Mouse (Mus musculus) spleen, adult 12 weeks (tissue): Measurements from ENCODE around the gene Pdp2.
"Not testable (repeated sequence)": the region's sequence is repeated elsewhere in the genome, so short reads cannot be mapped to it uniquely, and the experiment has no call there.

ENCODE experiments used
- DNase-seq: peaks from one replicate; pipeline ENCODE4 v3.0.0; 2022; ENCODE audit warnings: low spot score

Pdp2 gene

GRCm38 (mm10) chr8:104633156-104633744, 42.0 kb downstream of the Pdp2 start:
- no peak for DNase-seq

- no peak for DNase-seq
These were observed 43.9 kb downstream of the Pdp2 start for GRCm38 (mm10) chr8:104635004-104635710.

DNA sequence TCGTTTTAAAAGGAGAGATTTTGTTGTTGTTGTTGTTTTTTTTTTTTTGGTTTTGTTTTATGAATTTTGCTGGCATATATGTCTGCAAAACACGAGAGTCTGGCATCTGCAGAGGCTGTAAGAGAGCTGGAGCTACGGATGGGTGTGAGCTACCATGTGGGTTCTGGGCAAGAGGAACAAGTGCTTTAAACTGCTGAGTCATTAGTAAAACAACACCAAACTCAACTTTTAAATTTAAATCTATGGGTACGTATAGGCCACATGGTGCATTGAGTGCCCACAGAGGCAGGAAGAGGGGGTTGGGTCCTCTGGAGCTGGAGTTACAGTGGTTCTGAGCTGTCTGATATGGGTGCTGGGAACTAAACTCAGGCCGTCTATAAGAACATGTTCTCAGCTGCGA, 46.8 kb downstream of the Pdp2 start:
- no peak for DNase-seq

DNA sequence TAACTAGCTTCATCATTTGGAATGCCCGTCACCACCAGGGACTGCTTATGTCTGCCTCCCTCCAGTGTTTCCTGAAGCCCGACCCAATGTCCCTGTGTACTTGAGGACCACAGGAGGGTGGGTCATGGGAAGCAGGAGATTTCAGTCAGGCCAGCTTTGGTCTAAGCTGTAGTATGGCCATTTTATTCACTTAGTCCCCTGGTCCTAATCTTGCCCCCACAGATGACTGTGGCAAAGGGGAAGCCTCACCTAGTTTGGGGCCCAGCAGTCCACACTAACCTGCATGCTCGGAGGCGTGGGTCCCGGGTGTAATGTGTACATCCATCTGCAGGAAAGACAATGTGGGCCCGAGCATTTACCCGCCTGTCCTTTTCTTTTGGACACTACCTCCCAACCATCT, 49.0 kb downstream of the Pdp2 start:
- DNase-seq, result no peak

- no peak for DNase-seq
These were observed 49.6 kb downstream of the Pdp2 start for GRCm38 (mm10) chr8:104640831-104641370.

GRCm38 (mm10) chr8:104641426-104642323, 50.4 kb downstream of the Pdp2 start, which contains the start of gene Ciao2b:
Ciao2b (minus strand) TSS chr8:104641965.
- DNase-seq, result peak; percentile 75

DNA sequence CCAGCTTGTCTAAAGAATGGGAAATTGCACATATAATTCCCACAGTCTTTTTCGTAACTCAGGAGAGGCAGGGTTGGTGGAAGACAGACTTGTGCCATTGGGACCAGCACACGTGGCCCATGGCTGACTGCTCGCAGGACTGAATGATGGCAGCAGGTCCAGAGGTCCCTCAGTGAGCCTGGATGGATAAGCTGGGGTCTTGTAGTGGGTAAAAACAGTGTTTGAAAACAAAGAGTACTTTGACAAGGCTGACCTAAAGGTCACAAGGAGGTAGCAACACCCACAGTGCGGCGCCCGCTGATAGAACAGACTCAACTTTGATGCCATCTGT, 51.0 kb downstream of the Pdp2 start:
- no peak for DNase-seq

- DNase-seq, result not testable (repeated sequence)
These were observed 52.9 kb downstream of the Pdp2 start for GRCm38 (mm10) chr8:104644187-104644586.
